Mouse (Mus musculus): ENCODE data around the gene Slc38a6.

Gene Slc38a6

GRCm38 (mm10) chr12:73286287-73287092 lies at the start of gene Slc38a6, which contains the start of gene Trmt5:
TSS of gene Slc38a6 (plus strand) at chr12:73286779.
TSS of gene Trmt5 (minus strand) at chr12:73286710.
- peak; percentile 86 for DNase-seq

DNA sequence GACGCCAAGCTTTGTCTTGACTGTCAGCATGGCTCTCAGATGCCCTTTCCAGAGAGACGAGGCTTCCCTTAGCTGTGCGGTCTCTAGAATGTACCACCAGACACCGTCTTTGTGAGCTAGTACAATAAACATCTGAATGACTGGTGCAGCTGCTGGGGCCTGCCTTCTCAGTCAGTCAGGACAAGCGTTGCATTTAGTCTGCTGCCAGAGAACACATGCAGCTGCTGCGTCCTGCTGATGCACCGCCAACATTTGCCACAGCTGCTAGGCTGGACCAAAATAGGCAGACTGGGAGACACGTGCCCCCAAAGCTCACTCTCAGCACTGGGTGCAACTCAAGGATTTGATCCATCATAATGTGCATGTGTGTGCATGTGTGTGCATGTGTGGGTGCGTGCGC lies 44.6 kb upstream of the Slc38a6 start:
- peak; percentile 29 for DNase-seq

DNA sequence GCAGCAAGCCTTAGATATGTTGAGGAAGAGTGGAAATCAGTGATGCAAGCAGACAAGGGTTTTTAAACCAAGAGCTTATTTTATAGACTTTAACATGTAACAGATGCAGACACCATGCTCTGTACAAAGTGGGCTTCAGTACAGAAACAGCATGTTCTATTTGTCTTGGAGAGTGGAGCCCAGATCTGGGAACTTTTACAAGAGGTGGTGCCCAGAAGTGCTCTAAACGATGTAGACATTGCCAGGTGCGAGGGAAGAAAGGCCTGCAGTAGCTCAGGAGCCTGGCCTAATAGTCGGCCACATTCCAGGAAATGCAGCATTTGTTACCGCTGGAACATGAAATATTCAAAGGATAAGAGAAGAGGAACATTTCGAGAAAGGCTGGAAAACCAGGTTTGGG lies 40.9 kb upstream of the Slc38a6 start:
- DNase-seq, result no peak

DNA sequence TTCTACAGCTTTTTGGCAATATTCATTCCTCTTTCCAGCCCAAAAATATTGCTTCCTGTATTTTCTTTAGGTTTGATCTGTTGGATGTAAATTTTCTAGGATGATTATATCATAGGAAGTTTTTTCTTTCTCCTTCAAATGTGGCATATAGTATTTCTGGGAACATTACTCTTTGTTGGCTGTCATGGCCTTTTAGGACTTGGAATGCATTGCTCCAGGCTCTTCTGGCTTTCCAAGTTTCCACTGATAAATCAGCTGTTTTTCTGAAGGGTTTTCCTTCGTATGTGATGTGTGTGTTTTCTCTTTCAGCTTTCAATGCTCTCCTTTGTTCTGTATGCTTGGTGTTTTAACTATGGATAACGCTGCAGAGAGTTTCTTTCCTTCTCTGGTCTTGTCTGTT lies 31.6 kb upstream of the Slc38a6 start:
- no peak for DNase-seq

DNA sequence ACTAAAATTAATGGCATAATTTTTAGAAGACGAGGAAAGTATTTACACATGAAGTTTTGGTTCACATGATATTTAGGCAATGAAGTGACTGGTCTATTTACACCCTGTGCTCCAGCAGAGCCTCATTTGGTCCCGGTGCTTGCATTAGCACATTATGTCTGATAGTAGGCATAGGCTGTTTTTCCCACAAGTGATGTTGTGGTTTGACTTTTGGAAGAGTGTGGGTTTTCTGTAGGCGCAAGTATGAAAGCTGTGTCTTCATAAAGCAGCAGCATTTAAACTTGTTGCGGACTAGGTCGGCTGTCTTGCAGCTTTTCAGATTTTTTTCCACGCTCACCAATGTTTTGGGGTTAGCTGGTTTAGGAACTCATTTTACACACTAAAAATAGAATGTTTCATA lies 27.3 kb upstream of the Slc38a6 start:
- no peak for DNase-seq

DNA sequence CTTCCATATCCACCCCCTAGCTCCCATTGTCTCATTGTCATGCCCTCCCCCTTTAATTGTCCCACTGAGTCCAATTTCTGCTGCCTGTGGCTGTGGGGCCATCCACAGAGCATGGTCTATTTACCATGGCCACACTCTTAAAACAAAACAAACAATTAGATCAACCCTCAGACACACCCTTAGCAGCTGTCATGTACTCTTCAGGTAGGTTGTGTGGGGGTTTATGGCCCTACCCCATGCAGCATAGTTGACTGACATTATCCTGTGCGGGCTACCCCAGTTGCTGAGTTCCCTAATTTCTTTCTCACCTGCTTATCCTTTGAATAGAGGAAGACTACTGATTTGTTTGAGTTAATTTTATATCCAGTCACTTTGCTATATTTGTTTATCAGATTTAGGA lies 26.2 kb upstream of the Slc38a6 start:
- no peak for DNase-seq

DNA sequence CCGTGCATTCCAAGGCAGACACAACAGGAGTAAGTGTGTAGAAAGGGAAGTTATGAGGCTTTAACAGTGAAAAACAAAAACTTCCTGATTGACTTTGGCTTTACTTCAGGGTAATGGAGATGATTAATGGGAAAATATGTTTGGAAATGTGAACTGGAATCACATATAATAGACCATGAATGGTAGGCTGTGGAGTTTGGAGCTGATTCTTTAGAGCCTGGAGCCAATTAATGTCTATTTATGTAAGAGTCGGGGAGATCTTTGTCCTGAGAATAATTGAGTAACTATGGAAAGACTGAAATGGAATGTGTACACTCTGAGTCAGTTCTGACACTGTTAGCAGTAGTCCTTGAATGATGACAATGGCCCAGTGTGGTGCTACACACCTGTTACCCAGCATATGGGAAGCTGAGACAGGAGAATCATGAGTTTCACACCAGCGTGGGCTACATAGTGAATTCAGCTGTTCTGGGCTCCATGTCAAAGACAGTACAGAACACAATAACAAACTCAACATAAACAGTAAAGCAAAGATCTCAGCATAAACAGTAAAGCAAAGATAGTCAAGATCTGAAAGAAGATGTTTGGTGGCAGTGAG lies 21.1 kb upstream of the Slc38a6 start:
- DNase-seq, result no peak

- DNase-seq, result no peak
Measured at GRCm38 (mm10) chr12:73266597-73266996, 20.0 kb upstream of the Slc38a6 start.

GRCm38 (mm10) chr12:73268497-73268896 lies 18.1 kb upstream of the Slc38a6 start:
- DNase-seq, result no peak

GRCm38 (mm10) chr12:73269531-73269930 lies 17.0 kb upstream of the Slc38a6 start:
- no peak for DNase-seq

DNA sequence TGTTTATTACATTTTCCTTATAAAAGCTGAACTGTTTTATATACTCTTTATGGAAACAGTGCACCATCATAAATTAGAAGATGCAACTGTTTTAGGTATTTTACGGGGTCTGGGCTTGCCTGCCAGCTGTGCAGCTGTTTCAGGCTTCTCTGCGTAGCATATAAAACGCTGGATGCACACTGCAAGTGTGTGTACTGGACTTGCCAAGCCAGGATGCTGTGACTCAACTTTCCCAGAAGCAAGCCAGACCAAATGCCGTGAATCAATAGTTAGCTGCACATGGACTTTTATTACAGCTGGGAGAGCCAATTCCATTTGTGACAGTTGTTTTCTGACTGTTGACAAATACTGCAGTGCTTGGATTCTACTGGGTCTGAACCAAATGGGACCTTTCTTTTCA lies 16.6 kb upstream of the Slc38a6 start:
- DNase-seq, result no peak

DNA sequence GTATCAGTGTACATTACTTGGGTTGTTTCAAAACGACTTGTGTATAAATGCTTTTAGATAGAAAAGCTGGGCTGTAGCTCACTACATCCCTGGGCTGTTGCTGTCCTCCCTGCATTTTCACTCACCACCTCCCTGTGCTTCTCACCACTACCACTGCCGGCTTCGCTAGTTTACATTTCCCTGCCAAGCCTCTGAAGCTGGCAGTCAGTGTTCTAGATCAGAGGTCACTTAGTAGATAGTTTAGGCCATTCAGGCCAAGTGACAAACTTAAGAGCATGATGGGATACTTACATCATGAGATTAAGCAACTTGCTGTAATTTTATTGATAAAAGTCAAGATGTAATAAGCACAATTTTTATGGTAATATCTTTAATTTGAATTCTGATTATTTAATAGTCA lies 11.7 kb upstream of the Slc38a6 start:
- no peak for DNase-seq

DNA sequence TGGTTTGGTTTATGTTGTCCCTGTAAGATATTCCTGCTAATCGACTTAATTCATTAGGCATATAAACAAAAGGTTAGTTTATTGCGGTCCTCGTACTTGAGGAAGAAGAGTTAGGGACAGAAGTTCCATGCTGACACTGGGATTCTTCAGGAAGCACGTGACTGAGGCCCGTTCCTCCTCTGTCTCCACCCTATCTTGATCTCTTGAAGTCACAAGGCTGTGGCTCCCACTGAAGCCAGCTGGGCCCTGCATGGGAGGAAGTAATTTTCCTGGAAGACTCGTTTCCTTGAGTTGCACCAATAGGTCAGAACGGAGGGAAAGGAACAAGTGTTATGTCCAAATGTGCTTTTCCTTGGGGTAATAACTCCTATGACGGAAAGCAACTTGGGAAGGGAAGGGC lies 1.0 kb downstream of the Slc38a6 start:
- DNase-seq, result no peak

GRCm38 (mm10) chr12:73288626-73289025 lies 2.0 kb downstream of the Slc38a6 start:
- no peak for DNase-seq

DNA sequence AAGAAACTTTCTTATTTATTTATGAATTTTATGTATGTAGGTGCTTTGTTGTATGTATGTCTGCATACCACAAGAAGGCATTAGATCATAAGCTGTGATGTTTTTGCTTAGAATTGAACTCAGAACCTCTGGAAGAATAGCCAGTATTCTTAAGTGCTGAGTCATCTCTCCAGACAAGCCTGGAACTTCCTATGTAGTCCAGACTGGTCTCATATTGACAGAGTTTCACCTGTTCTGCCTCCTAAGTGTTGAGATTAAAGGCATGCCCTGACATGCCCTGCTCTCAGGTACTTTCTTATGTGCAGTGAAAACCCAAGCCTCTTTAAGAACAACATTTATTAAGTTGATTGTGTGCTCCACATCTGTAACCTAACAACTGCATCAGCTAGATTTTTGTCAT lies 8.3 kb downstream of the Slc38a6 start:
- DNase-seq, result no peak

DNA sequence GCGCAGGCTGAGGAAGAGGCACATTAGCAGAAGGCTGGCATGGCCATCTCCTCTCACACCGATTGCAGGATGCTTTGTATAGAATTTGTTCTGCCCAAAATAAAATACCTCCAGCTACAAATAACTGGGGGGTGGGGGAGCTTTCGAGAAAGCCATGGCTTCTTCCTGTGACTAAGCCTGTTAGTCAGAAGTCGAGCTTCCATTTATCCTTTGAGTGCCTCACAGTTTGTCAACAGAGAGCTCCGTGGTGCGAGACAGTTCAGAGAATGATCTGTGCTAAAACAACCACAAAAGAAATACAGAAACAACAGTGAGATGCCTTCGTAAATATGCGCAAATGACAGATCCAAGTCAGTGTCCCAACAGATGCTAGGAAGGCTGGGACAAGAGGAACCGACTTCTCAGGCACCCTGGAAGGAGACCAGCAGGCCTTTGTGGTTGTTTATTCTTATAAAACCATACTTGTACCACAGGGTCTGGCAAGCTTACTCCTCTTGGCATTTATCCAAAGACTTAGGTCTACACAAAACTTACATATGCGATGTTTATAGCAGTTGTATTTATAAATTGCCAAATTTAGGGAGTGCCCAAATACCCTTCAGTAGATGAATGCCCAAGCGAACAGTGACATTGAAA lies 9.0 kb downstream of the Slc38a6 start:
- no peak for DNase-seq

GRCm38 (mm10) chr12:73298621-73299020 lies 12.0 kb downstream of the Slc38a6 start:
- DNase-seq, result no peak

GRCm38 (mm10) chr12:73300531-73300930 lies 14.0 kb downstream of the Slc38a6 start:
- DNase-seq, result no peak

DNA sequence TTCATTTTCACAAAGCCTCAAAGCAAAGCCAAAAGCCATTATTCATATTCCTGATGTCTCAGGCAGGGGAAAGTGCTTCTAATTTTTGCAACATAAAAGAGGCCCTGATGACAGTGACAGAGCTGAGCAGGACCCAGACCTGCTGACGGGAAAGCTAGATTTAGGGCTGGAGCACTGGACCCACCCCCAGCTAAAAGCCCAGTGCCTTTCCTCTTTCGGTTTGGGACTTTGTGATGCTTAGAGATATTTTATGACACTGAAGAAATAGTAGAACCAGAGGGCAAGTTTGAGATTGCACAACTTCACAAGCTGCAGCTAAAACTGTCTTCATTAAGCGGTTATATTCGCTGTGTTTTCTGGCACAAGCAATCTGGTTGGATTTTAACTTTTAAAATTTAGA lies 18.1 kb downstream of the Slc38a6 start:
- DNase-seq, result no peak

DNA sequence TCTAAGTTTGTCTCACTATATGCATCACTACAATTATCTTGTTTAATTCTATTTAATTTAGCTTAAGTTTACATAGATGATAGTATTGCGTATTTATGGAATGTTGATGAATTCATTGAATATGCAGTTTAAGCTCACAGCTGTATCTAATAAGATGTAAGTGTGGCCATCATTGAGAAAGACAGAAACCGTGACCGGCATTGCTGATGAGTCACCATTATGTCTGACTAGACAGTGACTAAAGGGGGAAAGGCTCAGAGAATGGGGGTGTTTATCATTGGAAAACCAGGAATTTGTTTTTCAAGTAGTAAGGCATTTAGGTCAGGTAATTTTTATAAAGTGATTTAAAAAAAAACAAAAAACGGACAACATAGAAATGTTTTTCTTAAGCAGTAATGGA lies 21.2 kb downstream of the Slc38a6 start:
- no peak for DNase-seq

DNA sequence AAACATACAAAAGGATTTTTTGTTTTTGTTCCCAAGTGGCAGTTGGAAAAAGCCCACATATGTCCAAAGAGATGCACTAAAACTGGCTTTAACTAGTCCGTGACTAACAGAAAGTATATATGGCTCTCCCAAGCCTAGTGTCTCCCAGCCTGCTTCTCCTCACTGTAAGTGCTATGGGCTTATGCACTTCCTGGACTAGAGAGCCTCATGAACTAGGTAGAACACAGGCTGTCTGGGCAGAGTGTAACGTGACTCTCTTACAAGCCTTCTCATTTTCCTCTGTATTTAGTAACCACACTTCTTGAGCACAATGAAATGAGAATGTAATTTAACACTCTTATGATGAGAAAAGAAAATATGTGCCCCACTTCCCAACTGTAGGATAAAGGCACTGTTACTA lies 22.1 kb downstream of the Slc38a6 start:
- no peak for DNase-seq

DNA sequence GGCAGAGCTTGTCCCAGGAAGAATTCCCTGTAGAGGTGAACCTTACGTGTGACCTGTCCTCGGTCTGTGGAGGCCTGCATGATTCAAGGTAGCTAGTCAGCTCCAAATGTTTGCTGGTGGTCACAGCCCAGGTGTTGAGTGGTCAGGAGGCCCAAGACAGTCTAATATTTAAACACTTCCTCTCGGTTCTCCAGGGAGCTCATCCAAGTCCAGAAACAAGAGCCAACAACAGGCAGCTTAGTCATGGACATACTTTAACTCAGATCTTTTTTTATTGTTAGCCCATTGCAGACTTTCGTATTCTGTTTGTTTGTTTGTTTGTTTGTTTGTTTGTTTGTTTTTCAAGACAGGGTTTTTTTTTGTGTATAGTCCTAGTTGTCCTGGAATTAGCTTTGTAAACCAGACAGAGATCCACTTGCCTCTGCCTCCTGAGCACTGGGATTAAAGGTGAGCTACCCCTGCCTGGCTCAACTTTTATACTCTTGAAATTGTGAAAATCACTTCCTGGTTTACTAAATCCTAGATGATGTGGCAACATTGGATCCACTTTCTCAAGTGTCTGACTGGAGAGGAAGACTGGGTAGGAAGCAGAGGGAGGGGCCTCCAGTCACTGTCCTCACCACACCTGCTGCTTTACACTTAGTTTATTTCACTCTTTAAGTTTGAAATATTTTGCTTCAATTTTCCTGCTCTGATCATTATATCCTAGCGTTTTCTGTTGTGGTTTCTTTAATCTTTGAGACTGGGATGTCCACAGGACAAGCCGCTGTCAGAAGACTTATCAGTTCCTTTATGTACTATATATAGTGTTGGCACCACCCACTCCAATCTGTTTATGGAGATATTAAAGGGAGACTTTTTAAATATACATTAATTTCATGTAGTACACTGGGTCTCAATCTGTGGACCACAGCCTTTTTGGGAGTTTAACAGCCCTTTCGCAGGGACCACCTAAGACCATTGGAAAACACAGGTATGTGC lies 31.4 kb downstream of the Slc38a6 start:
- DNase-seq, result no peak

DNA sequence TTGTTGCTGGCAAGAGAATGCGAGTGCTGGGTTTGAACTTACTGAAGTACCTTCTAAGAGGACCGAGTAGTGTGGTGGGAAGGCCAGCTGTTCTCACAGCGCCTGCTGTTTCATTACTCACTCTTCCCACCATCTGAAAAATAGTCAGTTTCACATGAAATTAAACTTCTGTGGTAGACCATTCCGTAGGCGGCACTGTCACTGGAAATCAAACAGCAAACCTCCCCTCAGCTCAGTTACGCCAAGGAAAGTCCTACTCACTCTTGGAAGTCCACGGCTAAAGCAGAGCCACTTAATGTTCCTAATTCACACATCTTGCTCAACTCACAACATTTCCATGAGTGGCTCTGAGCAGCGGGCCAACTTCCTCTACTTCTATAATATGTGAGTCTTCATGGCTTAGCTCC lies 37.6 kb downstream of the Slc38a6 start:
- no peak for DNase-seq
